Mouse (Mus musculus) layer of hippocampus, adult 9-10 months (tissue): Measurements from ENCODE around the gene Gm17662.

Experiments used
- DNase-seq: peaks from one replicate; pipeline ENCODE4 v3.0.0; 2022; ENCODE audit warnings: low spot score

Gene Gm17662

DNA sequence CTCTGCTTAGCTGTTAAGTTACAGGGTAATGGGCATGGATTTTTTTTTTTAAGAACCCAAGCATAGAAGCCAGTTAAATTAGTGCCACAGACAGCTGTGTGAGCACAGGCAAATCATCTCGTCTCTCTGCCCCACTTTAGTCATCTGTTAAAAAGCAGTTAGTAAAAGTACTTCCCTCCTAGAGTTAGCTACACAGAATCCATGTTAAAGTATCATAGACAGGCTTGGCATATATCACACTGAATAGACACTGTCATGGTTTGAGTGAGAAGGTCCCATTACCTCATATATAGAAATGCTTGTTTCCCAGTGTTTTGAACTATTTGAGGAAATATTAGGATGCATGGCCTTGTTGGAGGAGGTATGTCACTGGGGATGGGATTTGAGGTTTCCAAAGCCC is at the start of gene Gm17662:
Gene Gm17662, plus strand, starts transcription at position 301 of the 400 bp plus-strand sequence.
- DNase-seq = no peak

DNA sequence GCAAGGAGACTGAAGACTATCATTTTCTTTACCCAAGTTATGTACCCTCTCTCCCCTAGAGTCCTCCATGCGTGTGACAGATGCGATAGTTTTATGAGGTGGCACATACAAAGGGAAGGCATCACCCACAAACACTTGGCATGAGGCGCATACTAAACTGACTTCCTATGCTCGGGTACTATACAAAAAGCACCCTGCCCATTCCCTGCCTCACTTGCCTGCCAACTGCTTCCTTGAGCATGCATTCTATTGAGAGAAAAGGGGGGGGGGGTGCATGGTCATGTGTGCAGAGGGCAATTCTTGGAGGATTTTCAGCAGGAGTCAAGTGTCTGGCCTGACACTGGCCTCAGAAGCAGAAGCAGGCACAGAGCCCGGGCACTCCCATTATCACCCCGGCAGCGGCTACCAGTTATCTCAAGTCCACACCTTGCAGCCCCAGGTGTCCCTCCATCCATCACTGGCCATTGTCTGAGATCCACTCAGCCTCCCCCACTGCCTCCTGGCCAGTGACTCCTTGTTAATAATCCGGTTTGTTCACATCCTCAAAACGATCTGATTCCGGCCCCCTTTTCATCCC is 46.3 kb upstream of the Gm17662 start:
- no peak for DNase-seq

DNA sequence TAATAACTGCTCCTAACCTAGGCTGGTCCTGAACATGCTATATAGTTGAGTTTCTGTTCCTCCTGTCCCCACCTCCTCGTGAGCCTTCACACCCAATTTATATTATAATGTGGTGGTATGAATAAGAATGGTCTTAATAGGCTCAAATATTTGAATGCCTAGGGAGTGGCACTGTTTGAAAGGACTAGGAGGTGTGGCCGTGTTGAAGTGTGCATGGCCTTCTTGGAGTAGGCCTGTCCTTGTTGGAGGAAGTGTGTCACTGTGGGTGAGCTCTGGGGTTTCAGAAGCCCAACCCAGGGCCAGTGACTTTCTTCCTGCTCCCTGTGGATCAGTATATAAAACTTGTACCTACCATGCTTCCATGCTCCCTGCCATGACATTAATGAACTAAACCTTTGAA is 43.5 kb upstream of the Gm17662 start:
- no peak for DNase-seq

DNA sequence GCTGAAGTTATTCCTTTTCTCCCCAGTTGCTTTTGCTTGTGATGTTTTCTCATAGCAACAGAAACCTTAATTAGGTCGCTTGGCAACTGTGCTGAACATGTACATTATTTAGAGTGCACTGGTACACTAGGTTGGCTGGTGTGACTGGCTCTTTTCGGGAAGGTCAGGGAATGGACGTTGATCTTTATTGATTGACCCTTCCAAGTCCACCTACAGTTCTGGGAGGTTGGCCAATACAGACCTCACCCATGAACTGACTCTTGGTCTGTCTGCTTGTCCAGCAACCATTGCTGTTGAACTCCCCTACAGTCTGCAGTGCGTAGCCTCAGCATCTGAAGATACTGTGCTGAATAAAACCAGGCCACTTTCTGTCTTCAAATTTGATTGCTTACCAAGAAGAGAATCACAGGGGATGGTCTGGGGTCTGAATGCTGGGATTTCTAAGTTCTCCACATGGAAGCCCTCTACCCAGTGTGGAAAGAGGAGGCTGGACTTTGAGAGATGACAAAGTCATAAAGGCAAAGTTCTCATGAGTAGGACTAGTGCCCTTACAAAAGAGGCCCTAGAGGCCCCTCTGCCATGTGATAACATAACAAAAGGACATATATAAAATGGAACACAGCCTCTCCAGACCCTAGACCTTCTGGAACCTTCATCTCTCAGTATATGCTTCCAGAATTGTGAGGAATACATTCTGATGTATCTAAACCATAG is 40.5 kb upstream of the Gm17662 start:
- DNase-seq = no peak

DNA sequence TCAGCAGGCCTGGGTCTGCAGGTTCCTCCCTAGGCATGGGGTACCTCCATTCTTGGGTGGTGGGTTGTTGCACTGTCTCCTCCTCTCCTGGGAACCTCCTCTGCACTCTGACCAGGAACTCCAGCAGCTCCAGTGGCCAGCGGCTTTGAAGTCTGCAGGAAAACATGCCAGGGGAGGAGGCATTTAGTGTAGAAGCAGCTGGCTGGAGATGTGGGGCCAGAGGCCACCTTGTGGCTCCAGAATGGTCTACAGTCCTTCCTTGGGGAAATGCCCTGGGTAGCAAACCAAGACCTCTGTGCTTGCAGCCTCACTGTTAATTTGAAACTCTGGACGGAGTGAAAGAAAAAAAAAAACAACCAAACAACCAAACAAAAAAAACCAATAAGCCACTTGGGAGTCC is 39.6 kb upstream of the Gm17662 start:
- DNase-seq = no peak

DNA sequence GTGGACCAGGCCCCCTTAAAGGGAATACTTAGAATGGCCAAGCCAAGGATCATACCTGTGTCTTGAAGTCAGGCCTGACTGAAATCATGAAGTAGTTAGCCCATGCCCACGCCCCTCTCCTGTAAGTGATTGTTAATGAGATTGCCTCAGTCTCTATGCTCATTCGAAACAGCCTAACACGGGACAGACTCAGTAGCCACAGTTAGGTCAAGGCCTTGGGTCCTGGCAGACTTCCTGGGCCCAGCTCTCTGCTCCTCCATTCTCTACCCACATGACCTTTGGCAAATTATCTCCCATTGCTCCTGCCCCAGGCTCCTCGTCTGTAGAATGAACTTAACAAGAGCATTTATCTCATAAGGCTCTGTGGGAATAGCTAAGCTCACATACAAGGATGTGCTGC is 38.1 kb upstream of the Gm17662 start:
- DNase-seq = no peak

DNA sequence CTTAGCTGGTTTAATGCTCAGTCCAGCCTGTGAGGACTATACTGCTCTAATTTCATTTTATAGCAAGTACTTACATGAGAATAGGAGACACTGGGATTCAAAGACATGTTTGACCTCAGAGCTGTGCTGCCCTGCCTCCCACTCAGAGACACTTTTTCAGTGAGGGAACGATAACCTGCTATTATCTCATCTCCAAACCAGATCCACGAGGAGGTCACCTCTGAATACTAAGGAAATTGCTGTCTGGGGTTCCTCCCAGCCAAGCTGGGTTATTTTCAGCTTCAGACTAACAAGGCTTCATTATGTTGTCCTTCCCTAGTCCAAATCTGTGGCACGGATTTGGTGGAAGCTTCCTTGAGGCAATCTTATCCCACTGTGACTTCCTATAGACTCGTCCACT is 37.2 kb upstream of the Gm17662 start:
- no peak for DNase-seq

DNA sequence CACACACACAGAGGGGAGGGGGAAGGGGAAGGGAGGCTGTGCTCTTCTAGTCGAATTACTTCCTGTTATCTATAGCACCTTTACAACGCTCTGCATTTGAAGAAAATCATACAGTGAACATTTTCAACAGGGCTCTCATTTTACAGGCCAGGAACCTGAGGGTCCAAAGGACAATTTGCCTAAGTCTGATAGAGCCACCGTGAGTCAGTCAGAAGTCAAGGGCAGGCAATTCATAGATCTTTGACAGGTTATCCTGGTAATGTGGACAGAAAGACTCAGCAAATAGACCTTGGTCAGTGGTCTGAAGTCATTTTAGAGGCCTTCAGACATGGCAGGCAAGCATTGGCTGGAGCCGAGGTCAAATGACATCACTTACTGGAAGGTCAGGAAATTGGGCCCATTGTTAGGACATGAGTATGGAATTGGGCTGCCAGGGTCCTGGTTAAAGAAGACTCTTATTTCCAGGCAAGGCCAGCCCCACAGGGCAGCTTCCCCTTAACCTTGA is 33.5 kb upstream of the Gm17662 start:
- DNase-seq = no peak

DNA sequence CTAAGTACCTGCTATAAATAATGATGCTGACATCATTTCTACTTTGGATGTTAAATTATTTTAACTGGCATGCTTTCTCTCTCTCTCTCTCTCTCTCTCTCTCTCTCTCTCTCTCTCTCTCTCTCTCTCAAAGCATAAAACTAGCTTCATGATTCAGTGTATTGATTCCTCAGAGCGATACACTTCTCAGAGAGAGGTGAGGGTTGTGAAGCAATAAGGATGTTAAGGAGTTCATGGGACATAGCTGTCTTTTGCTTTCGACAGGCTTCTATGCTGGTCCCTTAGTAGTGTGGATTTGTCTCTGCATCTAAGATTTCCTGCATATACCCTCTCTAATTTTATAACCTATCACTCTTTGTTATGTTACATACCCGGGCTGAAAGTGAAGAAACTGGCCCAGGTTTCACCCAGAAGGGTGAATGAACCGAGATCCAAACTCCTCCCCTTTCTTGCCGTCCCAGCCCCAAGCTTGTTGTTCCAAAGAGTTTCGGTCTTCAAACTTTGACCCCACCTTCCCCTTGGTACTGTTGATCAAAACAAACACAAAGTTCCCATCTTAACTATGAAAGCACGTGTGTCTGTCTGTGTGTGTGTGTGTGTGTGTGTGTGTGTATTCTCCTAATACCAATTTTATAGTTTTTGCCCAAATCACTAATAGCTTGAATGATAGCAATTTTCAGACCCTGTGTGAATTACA is 32.6 kb upstream of the Gm17662 start:
- no peak for DNase-seq

DNA sequence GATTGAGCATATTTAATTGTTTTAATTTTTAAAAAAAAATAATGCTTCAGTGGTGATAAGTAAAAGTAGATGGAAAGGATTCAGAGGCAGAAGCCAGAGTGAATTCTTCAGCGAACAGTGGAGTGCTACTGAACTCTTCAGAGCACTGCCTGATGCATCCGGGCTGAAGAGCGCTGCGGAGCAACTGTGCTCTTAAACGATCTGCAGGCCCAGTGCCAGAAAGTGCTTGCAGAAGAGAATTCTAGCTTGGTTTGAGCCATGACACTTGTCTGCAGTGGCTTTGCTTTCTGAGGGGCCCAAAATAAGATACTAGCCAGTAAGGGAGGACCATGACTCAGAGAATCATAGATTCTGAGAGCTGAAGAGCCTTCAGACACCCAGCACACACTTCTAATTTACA is 28.2 kb upstream of the Gm17662 start:
- DNase-seq = no peak

DNA sequence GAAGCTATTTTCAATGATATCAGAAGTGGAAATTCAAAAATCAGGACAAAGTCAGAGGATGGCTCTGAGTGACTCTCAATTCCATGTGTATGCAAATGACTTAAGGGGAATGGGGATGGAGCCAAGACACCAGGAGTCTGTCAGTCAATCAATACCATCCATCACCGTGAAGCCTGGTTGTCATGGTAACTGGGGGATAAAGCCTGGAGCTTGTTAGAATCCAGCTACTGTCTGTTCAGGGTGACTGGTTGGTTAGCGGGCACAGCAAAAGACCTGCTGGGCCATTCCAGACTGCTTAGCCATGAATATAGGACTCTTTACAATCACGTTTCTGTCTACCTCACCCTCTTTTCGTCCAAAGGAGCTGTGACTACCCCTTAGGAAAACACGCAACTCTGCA is 22.0 kb upstream of the Gm17662 start:
- DNase-seq = no peak

DNA sequence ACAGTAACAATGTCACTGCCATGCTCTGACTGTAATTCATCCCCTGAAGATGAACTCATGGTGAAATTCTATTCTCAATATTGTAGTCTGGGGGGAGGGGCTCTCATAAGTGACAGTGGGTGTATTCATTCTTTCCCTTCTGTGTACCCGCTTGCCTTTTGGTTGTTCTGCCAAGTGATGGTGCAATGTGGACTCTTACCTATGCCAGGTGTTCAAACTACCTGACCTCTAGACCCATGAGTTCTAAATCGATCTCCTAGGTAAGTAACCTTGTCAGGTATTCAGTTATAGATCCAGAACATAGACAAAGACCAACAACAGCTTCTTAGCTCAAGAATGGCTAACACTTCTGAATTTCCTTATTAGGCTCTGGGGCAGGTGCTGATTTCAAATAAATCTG is 18.8 kb upstream of the Gm17662 start:
- DNase-seq = no peak

DNA sequence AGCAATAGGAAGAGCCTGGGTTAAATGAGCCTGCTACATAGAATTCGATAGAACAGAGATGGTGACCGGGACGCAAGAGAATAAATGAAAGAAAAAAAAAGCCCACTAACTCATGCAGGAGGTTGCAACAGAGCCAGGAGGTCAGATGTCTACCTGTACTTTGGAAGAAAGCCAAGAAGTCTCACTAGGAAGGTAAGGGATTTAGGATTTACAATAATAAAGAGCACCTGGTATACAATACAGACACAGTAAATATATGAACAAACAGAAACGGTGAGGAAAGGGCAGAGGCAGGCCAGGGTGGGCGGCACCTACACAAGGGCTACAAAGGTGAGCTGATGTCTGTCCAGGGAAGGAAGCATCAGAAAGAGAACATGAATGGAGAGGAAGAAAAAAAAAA is 14.9 kb upstream of the Gm17662 start:
- DNase-seq = no peak

DNA sequence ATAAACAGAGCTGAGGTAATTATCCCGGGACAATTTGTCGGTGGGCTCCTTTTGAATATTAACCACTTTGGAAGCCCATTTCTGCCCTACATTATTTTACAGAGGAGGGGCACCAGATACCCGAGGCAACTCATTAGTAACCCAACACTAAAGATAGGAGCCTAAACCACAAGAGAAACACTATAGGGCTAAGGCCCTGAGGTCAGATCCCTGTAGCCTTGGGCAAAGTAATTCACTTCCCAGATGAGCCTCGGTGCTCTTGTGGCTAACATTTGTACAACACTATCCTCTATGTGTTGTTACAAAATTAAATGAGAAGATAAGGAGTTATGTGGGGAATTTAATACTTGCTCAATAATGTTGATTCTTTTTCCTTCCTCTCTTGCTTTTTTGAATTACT is 13.6 kb upstream of the Gm17662 start:
- DNase-seq = no peak

DNA sequence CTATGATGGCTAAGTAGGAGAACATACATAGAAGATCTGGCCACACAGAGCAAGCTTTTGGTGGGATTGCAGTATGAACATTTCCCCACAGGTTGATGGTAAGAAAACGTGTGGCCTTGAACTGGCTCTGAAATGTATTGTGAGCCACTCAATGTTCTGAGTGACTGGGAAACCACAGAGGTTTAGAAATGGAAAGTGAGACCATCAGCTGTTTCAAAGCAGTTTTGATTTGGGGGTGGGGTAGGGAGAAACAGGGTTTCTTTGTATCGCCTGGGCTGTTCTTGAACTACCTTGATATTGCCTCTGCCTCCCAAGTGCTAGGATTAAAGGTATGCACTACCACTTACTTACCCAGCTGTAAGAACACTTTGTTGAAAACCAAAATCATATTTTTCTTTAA is 1.9 kb upstream of the Gm17662 start:
- DNase-seq = no peak

DNA sequence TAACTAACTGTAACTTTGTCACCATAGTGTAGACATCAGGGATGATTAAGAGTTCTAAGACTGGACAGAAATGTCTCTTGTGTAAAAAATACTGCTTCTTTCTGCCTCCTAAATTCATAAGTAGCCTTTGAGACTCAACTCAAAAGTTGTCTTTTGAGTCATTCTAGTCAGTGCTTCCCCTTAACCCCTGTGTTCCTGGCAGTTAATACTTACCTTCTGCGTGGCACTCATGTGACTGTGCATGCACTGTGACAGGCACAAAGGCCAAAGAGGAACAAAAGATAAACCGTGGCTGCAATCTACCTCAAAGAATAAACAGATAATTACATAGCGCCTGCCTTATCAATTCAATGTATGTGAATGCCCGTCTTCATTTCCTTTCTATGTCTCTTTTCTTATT is 694 bp downstream of the Gm17662 start:
- no peak for DNase-seq

DNA sequence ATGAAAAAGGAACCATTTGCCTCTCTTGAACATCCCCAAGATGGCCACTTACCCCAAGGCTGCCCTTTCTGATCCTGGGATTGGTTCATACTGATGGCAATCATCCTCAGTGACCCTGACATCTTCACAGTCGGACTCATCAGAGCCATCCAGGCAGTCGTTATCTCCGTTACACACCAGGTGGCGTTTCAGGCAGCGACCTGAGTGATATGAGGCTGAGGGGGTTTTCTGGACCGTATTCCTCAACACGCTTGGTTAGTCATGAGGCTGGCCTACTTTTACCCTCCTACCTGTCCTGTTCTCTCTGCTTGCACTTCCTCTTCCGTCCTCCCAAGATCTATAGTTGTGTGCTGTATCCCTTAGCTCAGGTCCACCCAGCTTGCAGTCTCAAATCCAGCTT is 4.1 kb downstream of the Gm17662 start:
- DNase-seq = no peak

DNA sequence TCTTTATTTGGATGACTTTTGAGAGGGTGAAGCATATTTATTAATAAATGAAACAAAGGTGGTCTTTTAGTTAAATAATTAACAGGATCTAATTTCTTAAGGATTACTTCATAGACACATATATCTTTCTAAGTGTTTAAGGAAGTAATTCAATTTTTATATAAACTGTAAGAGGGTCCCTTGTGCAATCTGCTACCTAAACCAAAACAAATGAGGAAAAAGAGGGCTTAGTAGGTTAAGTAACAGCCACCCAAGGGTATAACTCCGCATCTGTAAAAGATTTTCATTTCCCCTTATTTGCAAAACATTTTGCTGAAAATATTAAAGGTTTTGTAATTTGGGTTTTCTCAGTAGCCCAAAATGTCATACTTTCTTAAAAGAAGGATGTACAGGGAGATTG is 7.3 kb downstream of the Gm17662 start:
- DNase-seq = no peak

DNA sequence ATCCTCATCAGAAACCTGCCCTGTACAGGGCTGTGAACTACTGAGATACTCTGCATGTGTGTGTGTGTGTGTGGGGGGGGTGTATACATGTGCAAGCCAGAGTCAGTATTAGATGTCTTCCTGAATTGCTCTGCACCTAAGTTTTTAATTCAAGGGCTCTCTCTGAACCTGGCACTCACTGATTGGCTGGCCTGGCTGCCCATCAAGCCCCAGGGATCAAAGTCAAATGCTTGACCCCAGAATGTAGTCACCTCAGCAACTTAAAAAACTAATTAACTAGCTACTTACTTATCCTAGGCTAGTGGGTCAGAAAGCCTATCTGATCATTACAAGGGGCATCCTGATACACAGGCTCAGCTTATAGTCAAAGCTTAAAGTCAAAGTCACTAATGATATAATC is 12.5 kb downstream of the Gm17662 start:
- DNase-seq = no peak

DNA sequence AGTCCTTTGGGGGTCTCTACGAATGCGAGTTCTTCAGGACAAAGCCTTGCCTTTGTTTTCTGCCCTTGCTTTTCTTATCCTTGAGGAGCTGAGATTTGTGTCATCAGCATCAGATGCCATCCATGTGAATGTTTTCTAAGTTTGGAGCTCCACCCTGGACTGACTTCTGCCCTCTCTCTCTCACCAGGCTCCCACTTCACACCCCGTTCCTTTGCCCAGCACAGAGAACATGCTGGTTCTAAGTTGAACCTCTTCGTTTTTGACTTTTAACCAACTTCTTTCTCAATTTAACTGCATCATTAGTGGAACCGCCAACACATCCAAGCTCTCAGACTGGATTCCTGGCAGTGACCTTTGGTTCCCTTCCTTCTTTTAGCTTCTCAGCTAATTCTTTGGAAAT is 13.1 kb downstream of the Gm17662 start:
- DNase-seq = no peak

DNA sequence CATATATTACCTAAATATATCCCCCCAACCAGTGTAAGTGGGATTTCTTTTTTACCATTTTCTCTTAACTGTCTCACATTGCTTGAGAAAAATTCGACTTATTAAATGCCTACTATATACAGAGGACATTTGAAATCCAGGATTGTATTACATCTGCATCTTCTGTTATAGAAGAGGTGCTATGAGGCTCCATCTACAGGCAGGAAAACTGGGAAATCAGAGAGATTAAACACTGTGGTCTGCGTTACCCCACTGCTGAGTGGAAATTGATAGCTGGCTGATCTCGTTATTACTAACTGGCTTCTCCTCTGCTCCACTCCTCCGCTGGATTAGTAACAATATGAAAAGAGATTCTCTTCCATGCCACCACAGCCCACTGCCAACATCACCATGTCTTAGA is 18.7 kb downstream of the Gm17662 start:
- no peak for DNase-seq

DNA sequence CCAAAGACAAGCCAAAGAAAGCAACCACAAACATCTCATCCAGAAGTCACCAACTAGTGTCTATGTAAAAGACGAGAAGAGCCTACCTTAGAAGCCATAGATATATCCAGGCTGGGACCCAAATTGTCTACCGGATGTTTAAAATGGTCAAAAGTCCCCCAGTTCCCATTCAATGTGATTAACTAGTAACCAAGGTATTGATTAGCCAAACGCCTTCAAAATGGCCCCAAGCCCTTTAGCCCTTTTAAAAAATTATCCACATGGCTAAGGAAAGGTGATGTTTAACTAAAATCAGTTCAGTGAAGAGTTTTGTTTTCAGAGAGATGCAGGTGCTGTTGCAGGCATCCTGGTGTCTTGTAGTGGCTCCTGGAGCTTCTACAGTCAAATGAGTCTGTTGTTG is 19.2 kb downstream of the Gm17662 start, which contains the start of gene C8a:
Gene C8a, minus strand, starts transcription at position 76 of the 400 bp plus-strand sequence.
- DNase-seq = no peak

DNA sequence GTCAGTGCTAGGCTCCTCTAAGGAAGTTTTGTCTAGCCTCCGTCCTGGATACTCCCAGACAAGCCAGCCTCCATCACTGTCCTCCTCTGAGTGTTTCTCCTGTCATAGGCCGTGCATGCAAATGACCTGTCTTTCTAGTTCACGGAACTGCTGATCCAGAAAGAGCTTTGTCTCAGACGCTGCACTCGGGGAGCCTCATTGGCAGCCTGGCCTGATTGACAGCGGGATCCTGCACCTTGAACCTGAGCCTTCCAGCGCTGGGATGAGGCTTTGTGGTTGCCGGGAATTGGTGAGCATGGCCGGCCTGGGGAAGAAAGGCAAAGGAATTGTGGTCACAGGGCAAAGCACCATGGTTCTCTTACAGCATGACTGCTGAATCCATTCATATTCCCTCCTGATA is 30.4 kb downstream of the Gm17662 start:
- no peak for DNase-seq
